Mouse (Mus musculus): ENCODE results near the gene Sec24b.
A peak's percentile ranks its signal among the peaks of the same experiment; 100 is the strongest.

Gene Sec24b

DNA sequence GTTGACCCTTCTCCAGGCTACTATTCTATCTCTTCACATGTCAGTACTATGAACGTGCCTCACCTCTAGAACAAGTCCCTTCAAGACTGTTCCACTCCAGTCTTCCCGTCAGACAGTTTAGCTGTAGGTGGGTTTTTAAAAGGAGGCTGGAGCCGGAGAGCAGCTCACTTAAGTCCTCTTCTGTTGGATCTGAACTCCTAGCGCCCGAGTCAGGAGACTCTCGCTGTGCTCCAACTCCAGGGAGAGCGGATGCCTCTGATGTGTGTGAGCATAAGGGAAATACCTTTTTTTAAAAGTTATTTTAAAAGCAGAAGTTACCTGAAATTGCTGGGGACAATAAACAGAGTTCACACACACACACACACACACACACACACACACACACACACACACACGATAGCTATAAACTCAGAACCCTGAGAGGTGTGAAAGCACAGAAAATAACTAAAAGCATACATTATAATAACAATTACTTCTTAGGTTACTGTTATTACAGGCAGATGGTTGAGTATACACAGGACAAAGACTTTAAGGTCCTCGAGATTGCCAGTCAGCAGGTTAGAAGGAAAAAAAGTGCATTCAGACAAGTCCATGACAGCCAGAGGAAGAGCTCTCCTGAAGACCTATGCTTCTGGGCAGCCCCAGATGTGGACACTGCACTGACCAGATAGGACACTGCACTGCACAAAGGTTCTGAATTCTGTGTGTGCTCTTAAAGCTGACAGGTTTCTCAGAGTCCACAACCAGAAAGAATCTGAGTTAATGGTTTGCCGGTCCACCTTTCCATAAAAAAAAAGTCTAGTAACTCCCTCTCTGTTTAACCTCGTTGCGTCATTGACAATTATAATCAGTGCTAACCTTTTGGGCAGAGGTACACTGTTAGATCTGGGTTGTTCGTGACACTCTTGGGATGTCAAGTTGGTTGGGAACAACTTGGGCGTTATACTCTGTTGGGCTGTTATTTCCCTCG, 5.7 kb downstream of the Sec24b start:
- no peak for ATAC-seq (ENCODE audit: insufficient number of reproducible peaks, low FRiP score, low TSS enrichment)

- ATAC-seq (ENCODE audit: insufficient number of reproducible peaks, low FRiP score, low TSS enrichment) = no peak
These were observed 6.8 kb downstream of the Sec24b start for GRCm38 (mm10) chr3:130054587-130054986.

DNA sequence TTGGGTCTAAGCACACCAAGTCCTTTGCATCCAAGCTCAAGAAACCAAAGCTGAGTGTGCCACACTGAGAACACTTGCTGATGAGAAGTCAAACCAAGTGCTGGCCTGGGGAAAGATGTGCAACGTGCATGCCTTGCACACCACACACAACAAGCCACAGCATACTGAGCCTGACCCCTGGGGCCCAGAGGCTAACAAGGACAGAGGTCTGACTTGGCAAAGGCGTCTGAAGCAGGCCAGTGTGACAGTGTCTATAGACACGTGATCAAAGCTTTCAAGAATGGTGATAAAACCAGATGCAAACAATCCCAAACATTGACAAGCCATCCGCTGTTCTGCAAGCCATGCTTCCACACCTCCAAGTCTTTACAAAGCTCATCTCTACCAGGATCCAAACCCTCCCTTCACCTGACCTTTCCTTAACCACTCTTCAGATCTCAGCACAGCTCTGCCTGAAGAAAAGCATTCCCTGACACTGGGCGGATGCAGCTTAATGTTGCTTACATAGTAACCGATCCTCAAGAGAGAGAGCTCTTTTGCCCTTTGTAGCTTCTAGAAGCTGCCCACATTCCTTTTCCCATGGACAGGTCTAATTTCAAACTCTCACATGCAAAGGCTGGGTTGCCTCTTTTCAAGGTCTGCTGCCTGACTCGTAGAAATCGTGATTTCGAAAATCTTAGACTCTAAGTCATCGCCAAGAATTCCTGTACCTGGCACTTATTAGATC, 7.8 kb downstream of the Sec24b start:
- ATAC-seq (ENCODE audit: insufficient number of reproducible peaks, low FRiP score, low TSS enrichment) = no peak

- ATAC-seq (ENCODE audit: insufficient number of reproducible peaks, low FRiP score, low TSS enrichment) = no peak
These were observed 8.6 kb downstream of the Sec24b start for GRCm38 (mm10) chr3:130052541-130053298.

DNA sequence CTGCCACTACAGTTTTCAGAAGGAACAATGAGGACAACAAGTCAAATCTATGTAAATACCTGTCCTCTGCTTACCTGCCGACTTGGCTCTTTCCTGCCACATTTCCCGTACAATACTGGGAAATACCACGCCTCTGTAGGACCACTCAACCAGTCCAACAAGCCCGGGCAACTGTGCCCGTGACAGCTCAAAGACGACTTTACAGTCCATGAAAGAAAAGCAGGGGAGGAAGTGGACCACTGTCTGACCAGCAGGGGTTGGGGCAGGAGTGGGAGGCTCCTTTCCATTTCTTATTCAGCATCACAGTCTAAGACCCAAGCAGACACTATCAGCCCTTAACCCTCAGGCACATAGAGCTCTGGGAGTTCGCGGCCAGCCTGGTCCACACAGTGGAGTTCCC, 9.2 kb downstream of the Sec24b start:
- no peak for ATAC-seq (ENCODE audit: insufficient number of reproducible peaks, low FRiP score, low TSS enrichment)

DNA sequence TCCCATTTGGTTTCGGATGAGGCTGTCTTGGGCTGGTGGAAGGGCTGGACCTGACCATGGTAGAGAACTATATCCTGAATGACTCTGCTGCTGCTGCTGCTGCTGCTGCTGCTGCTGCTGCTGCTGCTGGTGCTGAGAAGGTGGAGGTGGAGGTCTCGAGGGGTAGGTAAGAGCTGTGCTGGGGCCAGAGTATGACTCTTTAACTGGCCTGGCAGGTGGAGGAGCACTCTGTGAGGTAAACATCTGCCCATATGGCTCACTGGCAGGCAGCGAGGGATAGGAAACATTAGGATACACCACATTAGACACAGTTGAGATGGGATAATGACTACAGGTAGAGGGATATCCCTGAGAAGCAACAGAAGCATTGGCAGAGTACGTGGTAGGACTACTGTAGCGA, 20.6 kb downstream of the Sec24b start:
- ATAC-seq (ENCODE audit: insufficient number of reproducible peaks, low FRiP score, low TSS enrichment) = no peak

DNA sequence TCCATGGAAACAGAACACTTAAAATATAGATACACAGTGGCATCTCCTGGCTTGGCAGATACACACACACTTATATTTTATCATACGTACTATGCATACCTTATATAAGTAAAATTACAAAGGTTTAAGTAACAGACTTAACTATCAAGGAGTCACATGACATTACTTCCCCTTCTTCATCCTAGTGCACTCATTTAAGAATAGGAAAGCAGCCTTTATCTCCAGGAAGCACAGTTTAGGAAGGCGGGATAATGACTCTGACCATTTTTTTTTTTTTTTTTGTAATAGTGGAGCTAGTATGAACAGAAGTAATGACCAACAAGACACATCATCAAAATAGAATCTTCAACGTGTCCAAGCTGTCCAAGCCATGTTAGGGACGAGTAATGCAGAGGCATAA, 21.3 kb downstream of the Sec24b start:
- no peak for ATAC-seq (ENCODE audit: insufficient number of reproducible peaks, low FRiP score, low TSS enrichment)

GRCm38 (mm10) chr3:130028741-130029140, 32.6 kb downstream of the Sec24b start:
- no peak for ATAC-seq (ENCODE audit: insufficient number of reproducible peaks, low FRiP score, low TSS enrichment)

DNA sequence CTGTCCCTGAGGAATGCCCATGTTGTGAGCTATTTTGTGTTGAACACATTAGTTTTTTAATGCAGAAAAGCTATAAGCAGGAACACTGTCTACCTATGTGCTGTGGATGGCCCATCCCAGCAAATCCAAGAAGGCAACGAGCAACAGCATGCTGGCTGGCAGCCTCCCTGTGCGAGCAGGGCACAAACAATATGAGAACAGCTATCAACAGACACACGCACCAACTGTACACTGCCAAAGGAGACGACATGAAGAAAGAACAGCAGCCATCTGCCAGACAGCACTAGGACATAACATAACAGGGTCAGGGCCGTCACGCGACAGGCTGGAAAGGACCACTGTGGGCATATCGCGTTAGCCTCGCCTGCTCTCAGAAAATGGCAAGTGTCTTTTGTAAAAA, 35.2 kb downstream of the Sec24b start:
- peak; percentile 50; the same call in 1 of the 2 replicates for ATAC-seq (ENCODE audit: insufficient number of reproducible peaks, low FRiP score, low TSS enrichment)

GRCm38 (mm10) chr3:130025556-130025955, 35.8 kb downstream of the Sec24b start:
- no peak for ATAC-seq (ENCODE audit: insufficient number of reproducible peaks, low FRiP score, low TSS enrichment)

DNA sequence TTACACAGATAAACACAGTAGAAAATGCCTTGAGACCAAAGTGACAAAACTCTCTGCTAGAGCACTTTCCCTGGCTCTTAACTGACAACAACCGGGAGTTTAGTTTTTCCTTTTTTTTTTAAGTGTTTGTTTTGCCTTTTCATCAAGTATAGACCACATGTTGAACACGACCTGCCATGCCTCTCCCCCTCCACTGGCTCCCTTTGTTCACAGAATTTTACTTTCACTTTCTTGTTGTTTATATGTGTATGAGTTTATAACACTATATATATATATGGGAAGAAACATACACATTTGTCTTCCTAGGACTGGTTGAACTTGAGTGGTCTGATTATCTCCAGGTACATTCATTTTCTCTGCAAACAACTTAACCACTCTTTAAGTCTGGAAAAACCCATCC, 48.4 kb downstream of the Sec24b start:
- no peak for ATAC-seq (ENCODE audit: insufficient number of reproducible peaks, low FRiP score, low TSS enrichment)

DNA sequence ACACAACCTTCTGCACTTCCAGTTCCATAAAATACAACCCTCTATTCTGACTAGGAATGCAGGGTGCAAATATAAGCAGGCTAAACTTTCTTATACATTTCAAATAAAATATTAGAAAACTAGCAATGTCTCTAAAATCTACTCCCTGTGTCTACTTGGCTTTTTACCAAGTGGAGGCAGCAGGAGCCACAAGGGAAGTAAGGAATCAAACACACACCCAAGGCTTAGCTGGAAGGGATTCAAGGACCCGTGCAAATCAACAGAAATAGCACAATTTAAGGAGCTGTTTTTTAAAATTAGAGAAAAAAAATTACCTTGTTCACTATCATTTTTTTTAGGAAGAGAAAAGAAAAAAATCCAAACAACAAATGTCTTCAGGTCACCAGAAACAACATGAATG, 50.1 kb downstream of the Sec24b start:
- no peak for ATAC-seq (ENCODE audit: insufficient number of reproducible peaks, low FRiP score, low TSS enrichment)

DNA sequence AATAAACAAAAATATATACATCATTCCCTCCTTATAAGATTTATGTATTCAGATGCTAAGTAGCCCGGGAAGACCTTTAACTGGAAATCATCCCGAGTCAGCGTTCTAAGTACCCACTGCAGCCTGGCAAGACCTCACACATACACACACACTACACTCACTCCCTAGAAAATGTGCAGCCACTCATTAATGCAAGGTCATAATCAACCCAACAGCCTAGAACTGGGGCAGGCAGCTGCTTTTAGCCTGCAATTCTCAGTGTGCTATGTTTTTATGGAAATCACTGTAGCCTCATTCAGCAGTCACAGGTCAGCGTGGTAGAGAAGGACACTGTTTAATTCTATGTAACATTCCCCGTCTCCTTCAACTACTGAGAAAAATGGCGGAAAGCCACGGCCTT, 55.2 kb downstream of the Sec24b start:
- ATAC-seq (ENCODE audit: insufficient number of reproducible peaks, low FRiP score, low TSS enrichment) = 0 out of 2 replicates have a peak, but pooled peaks have one; percentile 24

DNA sequence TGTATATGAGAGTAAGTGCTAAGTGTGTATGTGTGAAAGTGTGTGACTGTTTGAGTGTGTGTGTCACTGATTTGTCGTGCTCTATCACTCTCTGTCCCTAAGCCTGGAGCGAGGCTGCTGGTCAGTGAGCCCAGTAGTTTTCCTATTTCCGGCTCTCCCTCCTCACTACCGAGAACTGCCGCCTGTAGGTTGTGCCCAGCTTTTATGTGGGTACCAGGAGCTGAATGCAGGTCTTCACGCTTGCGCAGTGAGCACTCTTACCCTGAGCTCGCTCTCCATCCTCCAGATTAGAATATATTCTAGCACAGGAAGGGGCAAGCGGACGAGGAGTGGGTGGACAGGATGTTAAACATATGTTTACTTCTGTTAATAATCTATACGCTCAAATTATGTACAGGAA, 60.4 kb downstream of the Sec24b start:
- ATAC-seq (ENCODE audit: insufficient number of reproducible peaks, low FRiP score, low TSS enrichment) = no peak

DNA sequence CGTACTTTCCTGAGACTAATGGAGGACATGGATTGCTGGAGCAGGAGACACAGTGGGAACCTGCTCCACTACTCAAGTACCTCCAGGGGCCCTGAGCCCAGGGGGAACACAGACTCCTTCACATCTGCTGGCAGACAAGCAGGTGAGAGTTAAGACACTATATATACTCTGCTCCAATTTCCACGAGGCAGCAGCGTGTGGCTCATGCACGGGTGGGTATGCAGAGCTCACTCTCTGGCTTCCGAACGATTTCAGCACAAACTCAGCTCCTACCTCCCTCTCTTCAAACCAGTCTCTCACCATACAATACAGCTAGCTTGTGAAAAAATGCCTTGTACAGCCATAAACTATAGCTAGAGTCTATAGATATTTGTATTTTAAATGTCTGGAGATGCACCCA, 62.8 kb downstream of the Sec24b start:
- no peak for ATAC-seq (ENCODE audit: insufficient number of reproducible peaks, low FRiP score, low TSS enrichment)

GRCm38 (mm10) chr3:129998001-129998400, 63.4 kb downstream of the Sec24b start:
- no peak for ATAC-seq (ENCODE audit: insufficient number of reproducible peaks, low FRiP score, low TSS enrichment)

- ATAC-seq (ENCODE audit: insufficient number of reproducible peaks, low FRiP score, low TSS enrichment) = no peak
These were observed 64.0 kb downstream of the Sec24b start for GRCm38 (mm10) chr3:129997324-129997723.

- no peak for ATAC-seq (ENCODE audit: insufficient number of reproducible peaks, low FRiP score, low TSS enrichment)
These were observed 74.1 kb downstream of the Sec24b start for GRCm38 (mm10) chr3:129987297-129987696.

- no peak for ATAC-seq (ENCODE audit: insufficient number of reproducible peaks, low FRiP score, low TSS enrichment)
These were observed 76.0 kb downstream of the Sec24b start for GRCm38 (mm10) chr3:129985335-129985734.

- no peak for ATAC-seq (ENCODE audit: insufficient number of reproducible peaks, low FRiP score, low TSS enrichment)
These were observed 76.6 kb downstream of the Sec24b start for GRCm38 (mm10) chr3:129984797-129985196.

- ATAC-seq (ENCODE audit: insufficient number of reproducible peaks, low FRiP score, low TSS enrichment) = no peak
These were observed 79.1 kb downstream of the Sec24b start for GRCm38 (mm10) chr3:129982271-129982670.

Measured in cerebellum, adult (tissue).